Mouse (Mus musculus): ENCODE measurements around the gene Sephs2.
"Not testable (repeated sequence)": the region's sequence is repeated elsewhere in the genome, so short reads cannot be mapped to it uniquely, and the experiment has no call there.

Sephs2 gene

DNA sequence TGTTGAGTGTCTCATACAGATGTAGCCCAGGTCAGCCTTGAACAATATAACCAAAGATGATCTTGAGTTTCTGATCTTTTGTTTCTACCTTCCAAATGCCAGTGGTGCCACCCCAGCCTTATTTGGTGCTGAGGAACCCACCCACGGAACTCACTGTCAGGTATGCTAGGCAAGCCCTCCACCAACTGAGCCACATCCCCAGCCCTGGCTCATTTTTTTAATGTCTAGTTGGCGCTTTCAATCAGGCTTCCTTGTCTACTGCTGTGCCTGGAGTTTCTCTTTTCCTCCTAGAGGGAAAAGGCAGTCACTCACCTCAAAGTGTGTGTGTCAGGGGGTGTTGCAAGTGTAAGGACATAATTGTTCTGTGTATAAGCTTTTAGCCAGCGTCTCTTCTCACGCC is 2.8 kb downstream of the Sephs2 start:
- in situ Hi-C loops (cut with MboI, MseI), result no loop called here

DNA sequence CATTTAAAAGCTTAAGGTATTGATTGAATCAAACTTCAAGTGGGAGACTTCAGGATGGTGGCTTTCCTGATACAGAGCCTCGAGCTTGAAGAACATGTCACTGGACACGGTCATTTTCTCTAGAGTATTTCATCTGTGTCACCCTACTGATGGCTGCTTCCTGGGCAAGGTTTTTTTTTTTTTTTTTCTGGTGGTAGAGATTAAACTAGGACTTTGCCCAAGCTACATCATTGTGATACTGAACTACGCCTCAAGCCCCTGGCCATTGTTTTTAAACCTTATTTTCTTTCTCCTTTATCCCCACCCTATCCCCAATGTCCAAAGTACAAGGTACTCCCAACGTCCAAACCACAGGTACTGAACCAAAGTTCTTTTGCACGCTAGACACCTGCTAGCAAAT is 3.2 kb downstream of the Sephs2 start:
- in situ Hi-C loops (cut with MboI, MseI), result no loop called here

DNA sequence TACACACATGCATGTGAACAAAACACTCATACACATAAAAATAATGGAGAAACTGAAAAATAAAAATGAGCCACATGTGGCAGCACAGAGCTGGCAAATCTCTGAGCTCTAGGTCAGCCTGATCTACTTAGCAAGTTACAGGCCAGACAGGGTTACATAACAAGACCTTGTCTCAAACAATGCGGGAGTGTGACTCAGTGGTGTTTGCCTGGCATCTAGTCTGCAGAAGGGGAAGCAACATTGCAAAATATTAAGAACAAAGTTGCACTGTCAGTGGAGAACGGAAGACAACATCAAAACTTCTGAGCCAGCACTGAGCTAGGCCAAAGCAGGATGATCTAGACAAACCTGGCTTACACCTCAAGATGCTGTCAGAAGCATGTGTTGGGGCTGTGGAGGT is 3.6 kb downstream of the Sephs2 start:
- in situ Hi-C loops (cut with MboI, MseI), result no loop called here

DNA sequence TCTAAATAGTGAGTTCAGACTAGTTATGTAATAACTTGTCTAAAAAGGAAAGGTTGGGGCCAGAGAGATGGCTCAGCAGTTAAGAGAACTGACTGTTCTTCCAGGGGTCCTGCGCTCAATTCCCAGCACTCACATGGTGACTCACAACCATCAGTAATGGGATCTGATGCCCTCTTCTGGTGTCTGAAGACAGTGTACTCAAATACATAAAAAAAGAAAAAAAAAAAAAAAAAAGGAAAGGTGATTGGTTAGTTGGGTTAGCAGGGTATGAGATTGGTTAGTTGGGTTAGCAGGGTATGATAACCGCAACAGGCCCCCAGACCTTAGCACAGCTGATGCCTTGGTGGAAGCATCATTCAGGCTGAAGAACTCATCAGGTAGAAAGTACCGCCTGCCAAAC is 10.3 kb downstream of the Sephs2 start:
- in situ Hi-C loops (cut with MboI, MseI), result loop anchor here (5.0 kb wide), 2 partner anchors 44 to 79 kb away; no protein-coding TSS in a partner anchor

DNA sequence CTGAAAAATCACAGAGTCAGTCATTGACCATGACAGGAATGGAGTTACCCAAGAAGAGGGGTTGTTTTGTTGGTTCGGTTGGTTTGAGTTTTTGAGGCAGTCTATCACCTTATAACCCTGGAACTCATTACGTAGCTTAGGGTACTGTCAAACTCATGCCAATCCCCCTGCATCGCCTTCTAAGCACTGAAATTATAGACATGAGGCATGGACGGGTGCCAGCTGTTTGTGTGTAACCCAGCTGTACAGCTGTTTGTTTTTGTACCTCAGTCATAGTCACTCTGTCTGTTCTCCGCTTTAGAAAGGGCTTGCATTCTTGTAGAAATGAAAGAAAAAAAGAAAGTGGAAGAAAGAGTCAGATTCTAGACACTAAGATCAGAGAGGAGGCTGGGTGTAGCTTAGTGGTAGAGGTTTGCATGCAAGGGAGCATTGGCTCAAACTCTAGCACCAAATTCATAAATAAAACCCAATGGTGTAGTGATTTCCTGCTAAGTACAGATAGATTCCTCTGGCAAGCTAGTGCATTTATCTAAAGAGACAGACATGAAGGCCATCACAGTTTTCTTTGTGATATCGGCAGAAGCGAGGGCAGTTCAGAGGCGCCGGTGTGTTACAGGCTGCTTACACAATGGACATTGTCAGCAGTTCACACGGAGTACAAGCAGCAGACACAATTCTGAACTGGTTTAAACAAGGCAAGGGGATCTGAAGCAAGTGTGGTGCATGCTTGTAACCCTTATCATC is 11.5 kb downstream of the Sephs2 start:
- in situ Hi-C loops (cut with MboI, MseI), result loop anchor here (5.0 kb wide), 2 partner anchors 45 to 80 kb away; no protein-coding TSS in a partner anchor

DNA sequence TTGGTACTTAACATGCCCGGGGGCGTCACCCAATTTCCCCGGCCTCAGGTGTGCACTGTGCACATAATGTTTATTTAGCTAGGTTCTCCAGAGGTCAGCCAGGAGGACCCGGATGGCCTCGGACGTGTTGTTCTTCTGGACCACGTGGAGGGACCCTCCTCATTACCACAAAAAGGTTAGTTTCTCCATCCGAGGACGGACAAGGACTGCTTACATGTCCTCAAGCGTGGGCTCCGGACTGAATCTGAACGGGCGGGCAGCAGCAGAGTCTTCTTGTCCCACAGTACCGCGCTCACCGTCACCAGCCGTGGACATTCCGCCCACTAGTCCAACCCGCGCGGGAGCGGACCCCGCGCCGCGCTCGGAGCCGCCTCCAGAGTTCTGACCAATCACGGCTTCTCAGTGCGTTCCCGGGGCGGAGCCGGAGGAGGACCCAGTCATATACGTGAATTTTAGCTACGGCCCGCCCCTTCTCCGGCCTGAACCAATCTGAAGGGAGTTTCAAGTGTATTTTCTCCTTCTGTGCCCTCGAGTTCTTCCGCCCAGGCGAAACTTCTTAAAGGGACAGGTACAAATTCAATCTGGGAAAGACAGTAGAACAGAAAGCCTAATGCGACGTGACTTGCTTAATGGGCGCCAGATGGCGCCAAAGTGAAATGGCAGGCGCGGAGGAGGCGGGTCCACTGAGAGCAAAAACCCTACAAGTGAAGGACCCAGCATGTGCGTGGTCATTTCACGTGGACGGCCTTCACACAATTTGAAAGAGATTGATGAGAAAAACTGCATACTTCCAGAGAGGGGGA is 13.3 kb downstream of the Sephs2 start, which contains the start of gene Dctpp1:
Gene Dctpp1 (minus strand): TSS at position 401 of the 803 bp plus-strand sequence.
- in situ Hi-C loops (cut with MboI, MseI), result loop anchor here (5.0 kb wide), 2 partner anchors 47 to 82 kb away; no protein-coding TSS in a partner anchor

DNA sequence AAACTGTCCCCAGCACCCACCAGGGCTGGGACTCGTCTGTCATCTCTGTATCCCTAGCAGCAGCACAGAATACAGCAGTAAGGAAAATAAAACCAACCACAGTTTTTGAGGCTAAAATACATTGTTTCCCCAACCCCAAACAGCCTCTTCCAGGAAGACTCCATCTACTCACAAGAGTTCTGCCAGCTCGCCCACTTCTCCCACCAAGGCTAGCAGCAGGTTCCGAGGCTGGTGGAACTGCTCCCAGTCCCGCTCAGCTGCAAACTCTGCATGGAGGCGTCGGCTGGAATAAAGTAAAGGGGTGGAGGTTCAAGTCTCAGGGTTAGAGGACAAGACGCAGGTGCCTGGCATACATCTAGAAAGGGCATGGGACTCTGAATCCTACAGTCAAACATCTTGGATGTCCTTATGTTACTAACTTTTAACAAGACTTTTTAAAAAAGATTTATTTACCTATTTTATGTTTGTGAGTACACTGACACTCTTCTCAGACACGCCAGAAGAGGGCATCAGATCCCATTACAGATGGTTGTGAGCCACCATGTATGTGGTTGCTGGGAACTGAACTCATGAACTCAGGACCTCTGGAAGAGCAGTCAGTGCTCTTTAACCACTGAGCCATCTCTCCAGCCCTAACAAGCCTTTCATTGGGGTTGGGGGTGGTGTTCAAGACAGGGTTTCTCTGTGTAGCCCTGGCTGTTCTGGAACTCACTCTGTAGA is 14.5 kb downstream of the Sephs2 start:
- in situ Hi-C loops (cut with MboI, MseI), result no loop called here

DNA sequence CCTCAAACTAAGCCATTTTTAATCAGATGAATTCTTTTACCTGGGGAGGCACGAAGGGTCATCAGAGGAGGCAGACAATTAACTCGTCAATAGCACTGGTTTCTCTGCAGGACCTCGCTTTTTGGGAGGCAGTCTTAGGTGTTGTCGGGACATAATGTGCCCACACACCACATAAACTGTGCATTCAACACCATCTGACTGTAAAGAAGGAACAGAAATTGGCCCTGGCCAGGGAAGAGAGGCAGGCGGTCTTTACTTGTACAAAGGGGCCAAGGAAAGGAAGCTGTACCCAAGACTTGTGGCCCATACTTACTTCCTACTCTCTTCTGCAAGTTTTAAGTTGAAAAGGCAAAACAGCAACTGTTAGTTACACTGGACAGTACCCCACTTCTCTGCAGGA is 17.3 kb downstream of the Sephs2 start:
- in situ Hi-C loops (cut with MboI, MseI), result no loop called here

DNA sequence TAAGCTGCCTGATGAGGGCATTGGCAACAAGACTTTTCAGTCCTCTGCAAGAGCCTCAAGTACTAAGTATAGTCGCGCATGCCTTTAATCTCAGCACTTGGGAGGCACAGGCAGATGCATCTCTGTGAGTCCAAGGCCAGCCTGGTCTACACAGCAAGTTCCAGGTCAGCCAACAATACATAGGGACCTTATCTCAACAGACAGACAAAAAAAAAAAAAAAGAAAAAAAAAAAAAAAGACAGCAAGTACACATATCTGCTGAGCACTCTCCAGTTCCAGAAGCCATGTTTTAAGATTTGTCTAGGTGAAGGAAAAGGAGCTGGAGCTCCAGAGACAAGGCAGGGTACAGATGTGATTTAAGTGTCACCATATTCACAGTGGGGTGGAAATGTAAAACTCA is 17.9 kb downstream of the Sephs2 start:
- in situ Hi-C loops (cut with MboI, MseI), result no loop called here

DNA sequence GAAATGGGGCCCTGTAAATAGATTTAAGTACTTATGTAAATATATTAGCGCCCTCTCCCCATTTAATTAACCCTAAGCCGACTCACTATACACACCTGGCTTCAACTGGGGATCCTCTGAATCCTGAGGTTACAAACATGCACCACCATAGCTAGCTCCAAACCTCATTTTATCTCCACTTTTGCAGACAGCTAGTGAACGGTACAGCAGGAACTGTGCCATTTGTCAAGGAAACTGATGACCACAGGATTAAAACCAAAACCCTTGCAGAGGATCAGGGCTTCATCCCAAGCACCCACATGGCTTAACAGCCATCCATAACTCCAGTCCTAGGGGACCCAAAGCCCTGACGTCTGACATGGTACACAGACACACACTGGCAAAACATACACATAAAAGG is 18.8 kb downstream of the Sephs2 start:
- in situ Hi-C loops (cut with MboI, MseI), result no loop called here

DNA sequence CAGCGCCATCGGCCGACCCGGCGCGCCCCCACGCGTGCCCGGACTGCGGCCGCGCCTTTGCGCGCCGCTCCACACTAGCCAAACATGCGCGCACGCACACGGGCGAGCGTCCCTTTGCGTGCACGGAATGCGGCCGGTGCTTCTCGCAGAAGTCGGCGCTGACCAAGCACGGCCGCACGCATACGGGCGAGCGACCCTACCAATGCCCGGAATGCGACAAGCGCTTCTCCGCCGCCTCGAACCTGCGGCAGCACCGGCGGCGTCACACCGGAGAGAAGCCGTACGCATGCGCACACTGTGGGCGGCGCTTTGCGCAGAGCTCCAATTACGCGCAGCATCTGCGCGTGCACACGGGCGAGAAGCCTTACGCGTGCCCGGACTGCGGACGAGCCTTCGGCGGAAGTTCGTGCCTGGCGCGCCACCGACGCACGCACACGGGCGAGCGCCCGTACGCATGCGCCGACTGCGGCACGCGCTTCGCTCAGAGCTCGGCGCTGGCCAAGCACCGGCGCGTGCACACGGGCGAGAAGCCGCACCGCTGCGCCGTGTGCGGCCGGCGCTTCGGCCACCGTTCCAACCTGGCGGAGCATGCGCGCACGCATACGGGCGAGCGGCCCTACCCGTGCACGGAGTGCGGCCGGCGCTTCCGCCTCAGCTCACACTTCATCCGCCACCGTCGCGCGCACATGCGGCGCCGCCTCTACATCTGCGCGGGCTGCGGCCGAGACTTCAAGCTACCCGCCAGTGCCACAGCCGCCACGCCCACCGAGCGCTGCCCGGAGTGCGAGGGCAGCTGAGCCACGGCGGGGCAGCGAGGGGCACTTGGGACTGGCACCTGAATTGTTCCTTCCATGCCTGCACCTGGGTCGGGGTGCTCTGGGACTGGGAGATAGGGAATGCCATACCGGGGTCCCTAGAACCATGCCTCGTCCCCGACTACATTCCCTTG is 19.8 kb downstream of the Sephs2 start:
- in situ Hi-C loops (cut with MboI, MseI), result no loop called here

DNA sequence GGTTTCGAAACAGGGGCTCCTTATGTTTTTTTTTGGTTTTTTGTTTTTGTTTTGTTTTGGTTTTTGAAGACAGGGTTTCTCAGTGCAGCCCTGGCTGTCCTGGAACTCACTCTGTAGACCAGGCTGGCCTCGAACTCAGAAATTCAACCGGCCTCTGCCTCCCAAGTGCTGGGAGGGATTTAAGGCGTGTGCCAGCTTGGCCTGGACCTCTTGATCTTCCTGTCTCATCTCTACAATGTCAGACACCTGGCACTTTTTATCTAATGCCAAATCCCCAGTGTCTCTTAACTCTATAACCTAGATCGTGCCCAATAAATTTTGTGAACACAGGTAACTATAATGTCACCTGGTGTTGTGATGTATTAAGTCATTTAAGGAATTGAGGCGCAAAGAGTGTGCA is 20.5 kb downstream of the Sephs2 start:
- in situ Hi-C loops (cut with MboI, MseI), result no loop called here

DNA sequence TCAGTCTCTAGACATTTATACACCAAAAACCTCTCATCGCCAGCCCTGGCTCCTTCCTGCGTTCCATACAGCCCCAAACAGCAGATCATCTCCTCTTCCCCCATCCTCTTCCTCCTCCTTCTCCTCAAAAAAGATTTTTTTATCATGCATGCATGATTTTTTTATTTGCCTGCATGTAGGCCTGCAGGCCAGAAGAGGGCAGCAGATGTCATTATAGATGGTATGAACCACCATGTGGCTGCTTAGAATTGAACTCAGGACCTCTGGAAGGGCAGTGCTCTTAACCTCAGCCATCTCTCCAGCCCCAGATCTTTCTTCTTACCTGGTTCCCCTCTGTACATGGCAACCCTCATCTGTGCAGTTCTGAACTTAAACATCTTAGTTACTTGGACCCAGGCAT is 21.4 kb downstream of the Sephs2 start:
- in situ Hi-C loops (cut with MboI, MseI), result no loop called here

DNA sequence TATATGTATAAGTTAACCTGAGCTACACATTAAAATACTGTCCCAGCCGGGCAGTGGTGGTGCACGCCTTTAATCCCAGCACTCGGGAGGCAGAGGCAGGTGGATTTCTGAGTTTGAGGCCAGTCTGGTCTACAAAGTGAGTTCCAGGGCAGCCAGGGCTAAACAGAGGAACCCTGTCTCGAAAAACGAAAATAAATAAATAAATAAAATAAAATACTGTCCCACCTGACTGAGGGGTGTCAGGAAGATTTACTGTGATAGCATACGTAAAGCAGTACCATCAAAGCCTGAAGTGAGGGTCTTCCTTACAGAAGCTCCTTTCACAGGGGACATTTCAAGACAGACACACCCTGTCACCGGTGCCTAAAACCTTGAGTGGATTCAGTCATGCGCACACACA is 23.3 kb downstream of the Sephs2 start:
- in situ Hi-C loops (cut with MboI, MseI), result not testable (repeated sequence)

DNA sequence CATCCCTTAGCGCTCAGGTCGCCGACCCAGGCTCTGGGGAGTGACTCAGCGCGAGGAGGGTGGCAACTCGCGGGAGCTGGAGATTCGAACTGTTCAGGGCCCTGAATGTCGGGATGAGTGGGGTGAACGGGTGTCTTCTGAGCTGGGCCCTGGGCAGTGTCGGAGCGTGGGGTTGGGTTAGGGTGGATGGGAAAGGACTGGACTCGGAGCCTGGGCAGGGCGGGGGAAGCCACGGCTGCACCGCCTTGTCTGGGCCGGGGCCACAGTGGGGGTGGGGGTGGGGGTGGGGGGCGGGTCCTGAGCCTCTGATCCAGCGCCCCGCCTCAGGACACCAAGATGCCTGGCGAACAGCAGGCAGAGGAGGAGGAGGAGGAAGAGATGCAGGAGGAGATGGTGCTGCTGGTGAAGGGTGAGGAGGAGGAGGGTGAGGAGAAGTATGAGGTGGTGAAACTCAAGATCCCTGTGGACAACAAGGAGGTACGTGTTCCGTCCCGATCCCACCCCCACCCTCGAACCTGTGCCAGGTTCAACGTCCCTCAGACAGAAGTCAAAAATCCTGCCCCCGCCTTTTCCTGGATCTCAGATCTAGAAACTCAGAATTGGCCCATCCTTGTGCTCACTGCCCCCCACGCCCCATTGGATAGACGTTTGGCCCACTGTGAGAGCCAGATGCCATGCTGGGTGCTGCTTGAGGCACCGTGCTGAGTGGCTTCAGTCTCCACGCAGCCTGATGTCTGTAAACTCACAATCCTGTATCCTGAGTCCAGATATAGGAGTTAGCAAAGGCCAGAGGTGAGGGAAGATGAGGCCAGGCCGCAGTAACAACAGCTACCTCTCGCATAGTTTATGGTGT is 29.0 kb downstream of the Sephs2 start:
- in situ Hi-C loops (cut with MboI, MseI), result loop anchor here in 1 of 2 experiments (25.0 kb wide), 1 partner anchor 1142 kb away; no protein-coding TSS in a partner anchor

DNA sequence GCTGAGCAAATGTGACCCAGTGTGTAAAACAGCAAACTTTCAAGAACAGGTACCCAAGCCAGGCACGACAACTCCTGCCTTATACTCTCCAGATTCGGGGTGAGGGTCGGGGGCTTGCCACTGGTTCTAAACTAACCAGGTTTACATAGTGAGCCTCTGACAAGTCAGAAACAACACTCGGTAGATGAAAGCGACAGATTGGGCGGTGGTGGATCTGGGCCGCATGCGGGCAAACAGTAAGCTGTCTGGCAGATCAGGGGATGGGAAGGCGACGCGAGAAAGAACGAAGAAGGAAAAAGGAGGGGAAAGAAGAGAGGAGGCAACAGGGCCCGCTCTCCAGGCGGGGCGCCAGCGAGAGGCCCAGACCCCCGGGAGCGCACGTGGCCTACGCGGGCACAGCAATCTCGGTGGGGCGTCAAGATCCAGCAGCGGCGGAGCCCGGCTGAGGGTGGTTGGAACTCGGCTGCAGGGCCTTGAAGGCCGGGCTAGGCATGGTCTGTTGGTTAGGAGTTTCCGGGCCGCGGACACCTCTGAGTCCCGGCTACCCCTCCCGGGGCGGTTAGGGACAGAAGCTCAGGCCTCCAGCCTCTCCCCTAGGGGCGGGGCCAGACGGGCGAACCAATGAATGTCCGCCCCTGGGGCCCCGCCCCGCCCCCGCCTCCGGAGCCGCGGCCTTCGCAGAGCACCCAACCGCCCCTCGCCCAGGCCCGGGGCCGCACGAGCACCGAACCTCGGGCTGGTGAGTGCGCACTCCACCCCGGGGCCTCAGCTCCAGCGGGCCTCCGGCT is 29.8 kb downstream of the Sephs2 start, which contains the start of gene Zfp771:
Gene Zfp771 (plus strand): TSS at position 405 of the 788 bp plus-strand sequence.
- in situ Hi-C loops (cut with MboI, MseI), result loop anchor here in 1 of 2 experiments (25.0 kb wide), 1 partner anchor 1143 kb away; no protein-coding TSS in a partner anchor

DNA sequence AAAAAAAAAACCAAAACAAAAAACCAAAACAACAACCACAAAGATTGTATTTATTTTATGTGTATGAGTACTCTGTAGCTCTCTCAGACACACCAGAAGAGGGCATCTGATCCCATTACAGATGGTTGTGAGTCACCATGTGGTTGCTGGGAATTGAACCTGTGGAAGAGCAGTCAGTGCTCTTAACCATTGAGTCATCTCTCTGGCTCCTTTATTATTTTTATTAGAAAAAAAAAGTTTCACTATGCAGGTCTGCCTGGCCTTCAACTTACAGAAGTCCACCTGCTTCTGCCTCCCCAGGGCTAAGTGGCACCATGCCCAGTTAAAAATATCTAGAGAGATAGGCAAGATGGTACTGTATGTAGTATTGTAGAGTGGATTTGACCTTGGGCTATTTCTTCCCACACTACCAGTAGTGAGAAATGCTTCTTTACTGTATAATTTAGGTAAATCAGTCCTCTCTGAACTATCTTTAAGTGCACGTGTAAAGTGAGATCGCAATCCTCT is 30.4 kb downstream of the Sephs2 start:
- in situ Hi-C loops (cut with MboI, MseI), result loop anchor here in 1 of 2 experiments (25.0 kb wide), 1 partner anchor 1144 kb away; no protein-coding TSS in a partner anchor

DNA sequence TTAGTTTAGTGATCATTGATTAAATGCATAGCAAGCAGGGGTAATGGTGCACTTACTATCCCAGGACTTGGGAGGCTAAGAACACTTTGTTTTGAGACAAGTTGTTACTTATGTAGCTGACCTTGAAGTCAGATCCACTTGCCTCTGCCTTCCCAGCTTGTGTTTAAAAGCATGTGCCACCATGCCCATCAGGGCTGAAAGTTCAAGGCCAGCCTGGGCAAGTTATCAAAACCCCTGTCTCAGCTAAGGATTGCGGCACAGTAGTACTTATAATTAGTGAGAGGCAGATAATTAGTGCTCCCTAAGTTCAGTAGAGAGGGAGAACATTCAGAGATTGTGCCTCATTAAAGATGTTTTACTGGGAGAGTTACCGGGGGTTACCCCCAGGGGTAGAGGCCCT is 39.1 kb downstream of the Sephs2 start:
- in situ Hi-C loops (cut with MboI, MseI), result loop anchor here (5.0 to 25.0 kb wide), 2 partner anchors 1153 to 1178 kb away; no protein-coding TSS in a partner anchor

All from T-helper 17 cell (primary cell).